Mouse (Mus musculus): ENCODE measurements around the gene Iqschfp. TPM values are rescaled to one million over a fixed set of nuclear protein-coding genes. Genes with fewer than 3 reads are reported as not detected.

The Iqschfp gene
- polyA plus RNA-seq, 1 experiment from 2014 or later = 0.39 TPM

DNA sequence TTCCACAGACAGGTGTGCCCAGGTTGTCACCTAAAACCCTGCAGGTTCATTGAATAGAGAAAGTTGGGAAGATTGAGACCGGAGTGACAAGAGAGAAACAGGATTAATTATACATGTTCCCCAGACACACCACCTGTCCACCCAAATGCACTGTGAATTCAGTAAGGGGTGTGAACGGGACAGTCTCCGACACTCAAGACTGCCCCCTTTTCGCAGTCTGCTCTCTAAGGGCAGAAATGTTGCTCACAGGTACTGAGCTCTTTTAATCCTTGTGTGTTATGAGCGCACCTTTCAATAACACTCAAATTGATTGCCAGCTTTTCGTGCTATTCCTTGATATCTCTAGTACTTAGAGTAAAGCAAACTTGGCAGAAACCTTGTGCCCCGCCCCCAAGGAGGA is 460.9 kb downstream of the Iqschfp start:
- no peak overlapping the region for H3K9ac ChIP-seq (ENCODE audit: low read depth, low read length)
- DNase-seq (ENCODE audit: low spot score) (no peak), ATAC-seq (ENCODE audit: low FRiP score) (no peak)
- no peak overlapping the region for H3K4me3 ChIP-seq (ENCODE audit: low read depth, low read length)
- H3K4me2 ChIP-seq (replicated peaks; ENCODE audit: low read depth, low read length) = no peak overlapping the region
- no peaks in the 10 kb centered on the region for H3K27me3 ChIP-seq (ENCODE audit: control insufficient read depth, insufficient read depth, low read length)
- no peaks in the 10 kb centered on the region for H3K4me1 ChIP-seq (replicated peaks; ENCODE audit: control insufficient read depth, insufficient read depth, low read length)
- H3K36me3 ChIP-seq (ENCODE audit: control insufficient read depth, insufficient read depth, low read length) = no peaks in the 10 kb centered on the region
- no peak overlapping the region for H3K27ac ChIP-seq (ENCODE audit: low read depth, low read length)
- WGBS = 92% methylated on average over 7 of the region's 7 CpGs
- no peaks in the 10 kb centered on the region for H3K9me3 ChIP-seq (ENCODE audit: control insufficient read depth, low read length)

DNA sequence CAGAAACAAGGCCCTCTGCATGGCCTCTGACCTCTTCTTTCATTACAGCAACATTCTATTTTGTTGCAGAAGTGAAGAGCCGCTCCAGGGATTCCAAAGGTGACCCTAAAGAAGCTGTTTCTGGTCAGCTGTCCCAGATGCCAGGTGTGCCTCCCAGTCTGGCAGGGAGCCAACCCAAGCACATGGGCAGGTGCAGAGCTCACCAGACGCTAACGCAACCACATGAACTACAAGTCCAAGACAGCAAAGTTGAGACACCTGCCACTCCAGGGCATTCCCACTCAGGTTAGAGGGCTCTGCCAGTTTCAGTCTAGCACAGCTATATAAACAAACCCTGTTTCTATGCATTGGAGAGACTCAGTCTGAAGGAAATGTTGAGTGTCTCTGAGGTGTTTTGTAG is 461.5 kb downstream of the Iqschfp start:
- WGBS = 60% methylated on average over 3 of the region's 3 CpGs
- no peaks in the 10 kb centered on the region for H3K36me3 ChIP-seq (ENCODE audit: control insufficient read depth, insufficient read depth, low read length)
- H3K9me3 ChIP-seq (ENCODE audit: control insufficient read depth, low read length) = no peaks in the 10 kb centered on the region
- H3K4me3 ChIP-seq (ENCODE audit: low read depth, low read length) = no peak overlapping the region
- no peak overlapping the region for H3K9ac ChIP-seq (ENCODE audit: low read depth, low read length)
- no peaks in the 10 kb centered on the region for H3K4me1 ChIP-seq (replicated peaks; ENCODE audit: control insufficient read depth, insufficient read depth, low read length)
- no peak overlapping the region for H3K27ac ChIP-seq (ENCODE audit: low read depth, low read length)
- H3K4me2 ChIP-seq (replicated peaks; ENCODE audit: low read depth, low read length) = no peak overlapping the region
- ATAC-seq (ENCODE audit: low FRiP score) (no peak), DNase-seq (ENCODE audit: low spot score) (no peak)
- H3K27me3 ChIP-seq (ENCODE audit: control insufficient read depth, insufficient read depth, low read length) = no peaks in the 10 kb centered on the region

DNA sequence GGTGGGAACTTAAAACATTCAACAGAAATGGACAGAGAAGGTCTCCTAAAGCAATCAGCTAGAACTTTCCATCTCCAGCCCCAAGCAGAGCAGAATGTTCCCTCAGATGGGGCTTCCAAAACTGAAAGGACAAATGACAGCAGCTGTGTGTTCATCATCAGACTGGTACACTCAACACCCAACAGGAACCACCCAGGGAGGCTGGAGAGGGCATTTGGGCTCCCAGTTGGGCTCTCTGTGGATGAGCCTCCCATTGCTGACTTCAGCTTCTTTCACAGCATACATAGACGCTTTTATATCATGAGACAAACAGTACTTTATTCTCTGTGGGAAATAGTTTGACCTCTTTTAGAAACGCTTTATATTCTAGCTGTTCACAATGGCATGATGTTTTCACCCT is 464.5 kb downstream of the Iqschfp start:
- Histone ChIP-seq H3K4me1 (replicated peaks; ENCODE audit: control insufficient read depth, insufficient read depth, low read length) (no peaks in the 10 kb centered on the region), H3K9ac (ENCODE audit: low read depth, low read length) (no peak overlapping the region), H3K27me3 (ENCODE audit: control insufficient read depth, insufficient read depth, low read length) (no peaks in the 10 kb centered on the region), H3K27ac (ENCODE audit: low read depth, low read length) (no peak overlapping the region), H3K36me3 (ENCODE audit: control insufficient read depth, insufficient read depth, low read length) (no peaks in the 10 kb centered on the region), H3K4me3 (ENCODE audit: low read depth, low read length) (no peak overlapping the region), H3K4me2 (replicated peaks; ENCODE audit: low read depth, low read length) (no peak overlapping the region), H3K9me3 (ENCODE audit: control insufficient read depth, low read length) (no peaks in the 10 kb centered on the region)
- WGBS = 85% methylated on average over 2 of the region's 2 CpGs
- DNase-seq (ENCODE audit: low spot score) (no peak), ATAC-seq (ENCODE audit: low FRiP score) (no peak)

DNA sequence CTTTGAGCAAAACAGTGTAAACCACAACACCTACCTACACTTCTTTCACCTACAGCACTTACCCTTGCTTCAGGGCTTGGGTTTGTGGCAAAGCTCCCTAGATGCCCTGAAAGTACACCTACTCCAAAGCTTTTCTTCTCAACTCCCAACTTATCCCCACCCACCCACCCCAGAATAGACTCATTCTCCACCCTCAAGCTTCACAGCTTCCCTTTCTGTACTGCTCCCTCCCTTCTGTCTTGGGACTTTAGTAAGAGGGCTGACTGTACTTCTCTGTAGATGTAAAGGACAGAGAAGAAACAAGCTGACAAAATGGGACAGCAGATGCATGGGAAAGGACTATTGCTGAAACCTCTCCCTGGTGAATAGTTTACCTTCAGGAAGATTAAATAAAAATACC is 476.0 kb downstream of the Iqschfp start:
- Histone ChIP-seq H3K36me3 (ENCODE audit: control insufficient read depth, insufficient read depth, low read length) (no peaks in the 10 kb centered on the region), H3K27me3 (ENCODE audit: control insufficient read depth, insufficient read depth, low read length) (no peaks in the 10 kb centered on the region), H3K9me3 (ENCODE audit: control insufficient read depth, low read length) (no peaks in the 10 kb centered on the region), H3K27ac (ENCODE audit: low read depth, low read length) (no peak overlapping the region), H3K4me3 (ENCODE audit: low read depth, low read length) (no peak overlapping the region), H3K9ac (ENCODE audit: low read depth, low read length) (no peak overlapping the region), H3K4me1 (replicated peaks; ENCODE audit: control insufficient read depth, insufficient read depth, low read length) (no peaks in the 10 kb centered on the region), H3K4me2 (replicated peaks; ENCODE audit: low read depth, low read length) (no peak overlapping the region)
- DNase-seq (ENCODE audit: low spot score) (no peak), ATAC-seq (ENCODE audit: low FRiP score) (no peak)

DNA sequence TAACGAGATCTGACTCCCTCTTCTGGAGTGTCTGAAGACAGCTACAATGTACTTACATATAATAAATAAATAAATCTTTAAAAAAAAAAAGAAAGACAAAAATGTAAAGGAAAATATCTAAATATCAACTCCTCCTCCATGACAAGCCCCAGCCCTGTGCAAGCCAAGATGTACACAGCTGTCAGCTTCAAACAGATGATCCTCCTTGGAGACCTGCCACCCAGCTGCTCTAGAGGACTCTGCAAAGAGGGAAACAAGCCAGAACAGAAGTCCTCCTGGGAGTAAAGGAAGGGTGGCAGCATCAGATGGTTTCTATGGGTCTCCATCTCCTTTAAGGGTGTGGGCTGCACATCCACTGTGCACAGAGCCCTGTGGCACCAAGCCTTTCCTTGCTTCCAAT is 480.9 kb downstream of the Iqschfp start:
- no CpG with 5 or more reads among the region's 1 CpGs for WGBS
- DNase-seq (ENCODE audit: low spot score) = no peak
- Histone ChIP-seq H3K9ac (ENCODE audit: low read depth, low read length) (no peak overlapping the region), H3K27ac (ENCODE audit: low read depth, low read length) (no peak overlapping the region), H3K27me3 (ENCODE audit: control insufficient read depth, insufficient read depth, low read length) (no peaks in the 10 kb centered on the region), H3K4me3 (ENCODE audit: low read depth, low read length) (no peak overlapping the region), H3K9me3 (ENCODE audit: control insufficient read depth, low read length) (no peaks in the 10 kb centered on the region), H3K36me3 (ENCODE audit: control insufficient read depth, insufficient read depth, low read length) (no peaks in the 10 kb centered on the region), H3K4me2 (replicated peaks; ENCODE audit: low read depth, low read length) (no peak overlapping the region), H3K4me1 (replicated peaks; ENCODE audit: control insufficient read depth, insufficient read depth, low read length) (no peaks in the 10 kb centered on the region)
- ATAC-seq (ENCODE audit: low FRiP score) = no peak

DNA sequence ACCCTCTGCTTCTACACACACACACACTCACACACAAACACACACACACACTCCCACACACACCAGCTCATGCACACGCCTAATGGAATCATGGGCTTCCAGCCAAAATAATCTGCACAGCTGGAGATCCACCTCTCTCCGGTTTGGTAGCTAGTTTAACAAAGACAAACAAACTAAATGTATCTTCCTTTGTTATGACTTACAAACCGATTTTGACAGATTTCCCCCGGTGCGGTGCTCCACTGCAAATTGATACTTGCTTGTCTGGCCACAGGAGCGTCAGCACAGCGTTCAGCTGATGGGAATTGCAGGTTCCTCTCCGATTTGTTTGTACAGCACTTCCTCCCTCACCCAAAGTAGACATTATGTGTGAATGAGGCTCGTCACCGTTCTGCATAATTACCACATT is 483.1 kb downstream of the Iqschfp start:
- Histone ChIP-seq H3K4me1 (replicated peaks; ENCODE audit: control insufficient read depth, insufficient read depth, low read length) (no peaks in the 10 kb centered on the region), H3K4me2 (replicated peaks; ENCODE audit: low read depth, low read length) (no peak overlapping the region), H3K27me3 (ENCODE audit: control insufficient read depth, insufficient read depth, low read length) (no peaks in the 10 kb centered on the region), H3K36me3 (ENCODE audit: control insufficient read depth, insufficient read depth, low read length) (no peaks in the 10 kb centered on the region), H3K9ac (ENCODE audit: low read depth, low read length) (no peak overlapping the region), H3K4me3 (ENCODE audit: low read depth, low read length) (no peak overlapping the region), H3K27ac (ENCODE audit: low read depth, low read length) (no peak overlapping the region), H3K9me3 (ENCODE audit: control insufficient read depth, low read length) (no peaks in the 10 kb centered on the region)
- 58% methylated on average over 10 of the region's 10 CpGs for WGBS
- ATAC-seq (ENCODE audit: low FRiP score) (no peak), DNase-seq (ENCODE audit: low spot score) (no peak)

DNA sequence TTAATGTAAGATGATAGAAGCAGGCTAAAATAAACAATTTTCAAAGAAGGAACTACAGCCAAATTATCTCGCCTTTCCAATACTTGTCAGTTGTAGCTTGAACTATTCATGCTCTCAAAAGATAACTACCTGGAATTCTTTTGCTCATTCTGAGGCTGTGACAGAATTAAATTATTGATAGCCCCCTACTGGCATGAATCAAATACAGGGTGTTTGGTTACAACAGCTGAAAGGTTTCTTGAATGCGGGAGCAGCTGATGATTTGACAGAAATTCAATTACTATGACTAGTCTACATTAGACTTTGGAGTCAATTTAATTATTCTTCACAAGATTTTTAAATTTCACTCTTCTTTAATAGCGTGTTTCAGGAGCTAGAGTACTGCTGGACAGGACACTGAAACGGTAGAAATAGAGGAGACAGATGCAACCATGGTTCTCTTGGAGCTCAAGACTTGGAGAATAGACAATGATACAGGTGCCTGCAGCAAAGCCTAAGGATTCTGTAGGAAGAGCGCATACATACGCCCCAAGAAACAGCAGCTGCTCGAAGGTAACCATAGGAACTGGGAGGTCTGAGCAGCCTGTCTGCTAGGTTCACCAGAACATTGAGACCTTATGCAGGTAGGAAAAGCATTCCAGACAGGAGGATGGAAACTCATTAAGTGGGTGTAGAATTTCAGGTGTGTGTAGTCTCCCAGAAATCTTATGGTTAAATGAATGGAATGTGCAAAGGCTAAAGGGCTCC is 485.6 kb downstream of the Iqschfp start:
- Histone ChIP-seq H3K9ac (ENCODE audit: low read depth, low read length) (no peak overlapping the region), H3K4me3 (ENCODE audit: low read depth, low read length) (no peak overlapping the region), H3K27me3 (ENCODE audit: control insufficient read depth, insufficient read depth, low read length) (no peaks in the 10 kb centered on the region), H3K4me1 (replicated peaks; ENCODE audit: control insufficient read depth, insufficient read depth, low read length) (no peaks in the 10 kb centered on the region), H3K36me3 (ENCODE audit: control insufficient read depth, insufficient read depth, low read length) (no peaks in the 10 kb centered on the region), H3K27ac (ENCODE audit: low read depth, low read length) (no peak overlapping the region), H3K4me2 (replicated peaks; ENCODE audit: low read depth, low read length) (no peak overlapping the region), H3K9me3 (ENCODE audit: control insufficient read depth, low read length) (no peaks in the 10 kb centered on the region)
- WGBS = 77% methylated on average over 7 of the region's 7 CpGs
- DNase-seq (ENCODE audit: low spot score) = no peak
- no peak for ATAC-seq (ENCODE audit: low FRiP score)

DNA sequence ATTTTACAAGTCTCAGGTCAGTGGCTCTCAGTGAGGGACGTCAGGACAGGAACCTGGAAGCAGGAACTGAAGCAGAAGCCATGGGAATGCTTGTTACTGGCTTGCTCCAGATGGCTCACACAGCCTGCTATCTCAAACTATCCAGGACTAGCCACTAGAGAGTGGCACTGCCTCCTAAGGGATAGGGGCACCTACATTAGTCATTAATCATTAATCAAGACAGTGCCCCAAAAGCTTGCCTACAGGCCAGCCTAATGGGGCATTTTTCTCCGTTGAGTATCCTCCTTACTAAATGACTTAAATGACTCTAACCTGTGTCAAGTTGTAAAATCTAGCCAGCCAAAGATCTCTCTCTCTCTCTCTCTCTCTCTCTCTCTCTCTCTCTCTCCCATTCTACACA is 486.8 kb downstream of the Iqschfp start:
- DNase-seq (ENCODE audit: low spot score) (no peak), ATAC-seq (ENCODE audit: low FRiP score) (no peak)
- Histone ChIP-seq H3K27ac (ENCODE audit: low read depth, low read length) (no peak overlapping the region), H3K4me3 (ENCODE audit: low read depth, low read length) (no peak overlapping the region), H3K9ac (ENCODE audit: low read depth, low read length) (no peak overlapping the region), H3K9me3 (ENCODE audit: control insufficient read depth, low read length) (no peaks in the 10 kb centered on the region), H3K27me3 (ENCODE audit: control insufficient read depth, insufficient read depth, low read length) (no peaks in the 10 kb centered on the region), H3K4me1 (replicated peaks; ENCODE audit: control insufficient read depth, insufficient read depth, low read length) (no peaks in the 10 kb centered on the region), H3K36me3 (ENCODE audit: control insufficient read depth, insufficient read depth, low read length) (no peaks in the 10 kb centered on the region), H3K4me2 (replicated peaks; ENCODE audit: low read depth, low read length) (no peak overlapping the region)
- 76% methylated on average over 2 of the region's 2 CpGs for WGBS

DNA sequence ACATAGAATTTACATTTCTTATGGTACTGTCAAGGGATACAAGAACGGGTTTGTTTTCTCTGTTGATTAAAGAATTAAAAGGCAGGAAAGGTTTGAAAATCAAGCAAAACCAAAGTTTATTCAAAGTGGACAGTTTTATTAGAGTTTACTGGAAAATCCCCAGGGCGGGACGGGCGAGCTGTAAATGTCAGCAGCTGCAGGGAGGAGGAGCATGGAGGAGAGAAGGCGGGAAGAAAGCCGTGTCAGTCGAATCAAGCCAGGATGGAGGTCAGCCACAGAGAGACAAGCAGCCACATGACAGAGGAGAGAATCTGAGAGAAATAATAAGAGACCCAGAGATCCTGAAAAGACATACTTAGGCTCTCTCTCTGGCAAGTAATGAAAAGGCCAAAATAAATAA is 487.2 kb downstream of the Iqschfp start:
- Histone ChIP-seq H3K4me3 (ENCODE audit: low read depth, low read length) (no peak overlapping the region), H3K27me3 (ENCODE audit: control insufficient read depth, insufficient read depth, low read length) (no peaks in the 10 kb centered on the region), H3K9me3 (ENCODE audit: control insufficient read depth, low read length) (no peaks in the 10 kb centered on the region), H3K27ac (ENCODE audit: low read depth, low read length) (no peak overlapping the region), H3K9ac (ENCODE audit: low read depth, low read length) (no peak overlapping the region), H3K4me2 (replicated peaks; ENCODE audit: low read depth, low read length) (no peak overlapping the region), H3K36me3 (ENCODE audit: control insufficient read depth, insufficient read depth, low read length) (no peaks in the 10 kb centered on the region), H3K4me1 (replicated peaks; ENCODE audit: control insufficient read depth, insufficient read depth, low read length) (no peaks in the 10 kb centered on the region)
- no peak for ATAC-seq (ENCODE audit: low FRiP score)
- 57% methylated on average over 7 of the region's 7 CpGs for WGBS
- no peak for DNase-seq (ENCODE audit: low spot score)
